Mouse (Mus musculus) embryonic facial prominence, embryonic 12.5 days (tissue): ENCODE data around the gene Mxi1. TPM values are rescaled to one million over a fixed set of nuclear protein-coding genes. Genes with fewer than 3 reads are reported as not detected.

Experiments used
- ATAC-seq: fragments of 200-750 bp; cut with Nextera tagmentation; 2 replicates; pipeline ENCODE4 v1.8.0; 2017; ENCODE audit not compliant: insufficient number of reproducible peaks, insufficient read depth, low FRiP score, low TSS enrichment
- H3K27ac ChIP-seq: fragments of 300-500 bp; sonication (generic); 2 replicates; pipeline ENCODE4 v1.5.1; 2016; ENCODE audit warnings: mild to moderate bottlenecking
- H3K27me3 ChIP-seq: fragments of 300-500 bp; sonication (generic); 2 replicates; pipeline ENCODE4 v1.6.1; 2016; ENCODE audit warnings: mild to moderate bottlenecking, moderate library complexity
- H3K36me3 ChIP-seq: fragments of 300-500 bp; sonication (generic); 2 replicates; pipeline ENCODE4 v1.6.1; 2016; ENCODE audit warnings: mild to moderate bottlenecking
- H3K4me1 ChIP-seq: fragments of 300-500 bp; sonication (generic); 2 replicates; pipeline ENCODE4 v1.6.1; 2016
- H3K4me2 ChIP-seq: fragments of 300-500 bp; sonication (generic); replicated peaks from 2 replicates; pipeline ENCODE4 v1.6.1; 2016; ENCODE audit warnings: mild to moderate bottlenecking, moderate library complexity
- H3K4me3 ChIP-seq: fragments of 300-500 bp; sonication (generic); 2 replicates; pipeline ENCODE4 v1.5.1; 2016; ENCODE audit warnings: mild to moderate bottlenecking
- H3K9ac ChIP-seq: fragments of 300-500 bp; sonication (generic); 2 replicates; pipeline ENCODE4 v1.6.1; 2016; ENCODE audit warnings: mild to moderate bottlenecking, moderate library complexity
- H3K9me3 ChIP-seq: fragments of 300-500 bp; sonication (generic); 2 replicates; pipeline ENCODE4 v1.6.1; 2016; ENCODE audit warnings: mild to moderate bottlenecking, moderate library complexity
- WGBS: fragments of 180-500 bp; shearing (Covaris S2); methylation state at CpG from one replicate; pipeline ENCODE4 v1.1.7; 2016; 5-methylcytosine and 5-hydroxymethylcytosine counted together
- polyA plus RNA-seq: library from polyadenylated mRNA; unstranded; fragments of >200 nt; fragmentation: Nextera tagmentation; extraction: Ambion mirVana; gene quantifications from 2 replicates; pipeline ENCODE4 v1.2.1, GENCODE M21; 2016

Mxi1 gene
- polyA plus RNA-seq, 1 experiment from 2014 or later: 44.9 TPM

- Histone ChIP-seq H3K4me1 (peaks cover 9% of the 10 kb centered on the region), H3K36me3 (no peaks in the 10 kb centered on the region), H3K27me3 (no peaks in the 10 kb centered on the region), H3K4me2 (no peak overlapping the region), H3K9ac (no peak overlapping the region), H3K27ac (no peak overlapping the region), H3K4me3 (no peak overlapping the region), H3K9me3 (no peaks in the 10 kb centered on the region)
- WGBS: 50% methylated on average over 6 of the region's 6 CpGs
- no peak for ATAC-seq
These were observed 3.1 kb upstream of the Mxi1 start for GRCm38 (mm10) chr19:53307219-53307618.

- 20% methylated on average over 4 of the region's 4 CpGs for WGBS
- Histone ChIP-seq H3K9ac (no peak overlapping the region), H3K4me2 (no peak overlapping the region), H3K27me3 (no peaks in the 10 kb centered on the region), H3K9me3 (no peaks in the 10 kb centered on the region), H3K27ac (no peak overlapping the region), H3K4me1 (peaks cover 13% of the 10 kb centered on the region), H3K36me3 (no peaks in the 10 kb centered on the region), H3K4me3 (no peak overlapping the region)
- ATAC-seq: no peak
These were observed 687 bp upstream of the Mxi1 start for GRCm38 (mm10) chr19:53309631-53310030.

- peak overlapping the region; percentile 91 for H3K9ac ChIP-seq
- peaks cover 21% of the 10 kb centered on the region for H3K4me1 ChIP-seq
- peak overlapping the region; percentile 94 for H3K4me2 ChIP-seq
- no peak for ATAC-seq
- H3K27ac ChIP-seq: peak overlapping the region; percentile 94
- no peaks in the 10 kb centered on the region for H3K27me3 ChIP-seq
- no peaks in the 10 kb centered on the region for H3K36me3 ChIP-seq
- peak overlapping the region; percentile 66 for H3K4me3 ChIP-seq
- WGBS: under 1% methylated on average over 43 of the region's 48 CpGs
- no peaks in the 10 kb centered on the region for H3K9me3 ChIP-seq
These were observed 629 bp downstream of the Mxi1 start for GRCm38 (mm10) chr19:53310771-53311523.

- WGBS: 1% methylated on average over 37 of the region's 37 CpGs
- Histone ChIP-seq H3K4me2 (peak overlapping the region; percentile 94), H3K27me3 (no peaks in the 10 kb centered on the region), H3K9me3 (no peaks in the 10 kb centered on the region), H3K27ac (peak overlapping the region; percentile 94), H3K4me1 (peaks cover 27% of the 10 kb centered on the region), H3K4me3 (peak overlapping the region; percentile 66), H3K36me3 (no peaks in the 10 kb centered on the region), H3K9ac (peak overlapping the region; percentile 91)
- no peak for ATAC-seq
These were observed 1.4 kb downstream of the Mxi1 start for GRCm38 (mm10) chr19:53311524-53312335.

- WGBS: under 1% methylated on average over 25 of the region's 26 CpGs
- Histone ChIP-seq H3K4me1 (peaks cover 22% of the 10 kb centered on the region), H3K27ac (peak overlapping the region; percentile 94), H3K4me2 (peak overlapping the region; percentile 94), H3K9me3 (no peaks in the 10 kb centered on the region), H3K36me3 (no peaks in the 10 kb centered on the region), H3K4me3 (peak overlapping the region; percentile 66), H3K9ac (peak overlapping the region; percentile 91), H3K27me3 (no peaks in the 10 kb centered on the region)
- no peak for ATAC-seq
These were observed 2.1 kb downstream of the Mxi1 start for GRCm38 (mm10) chr19:53312336-53312871.

- Histone ChIP-seq H3K27ac (peak overlapping the region; percentile 94), H3K27me3 (no peaks in the 10 kb centered on the region), H3K4me1 (peaks cover 24% of the 10 kb centered on the region), H3K9me3 (no peaks in the 10 kb centered on the region), H3K36me3 (no peaks in the 10 kb centered on the region), H3K9ac (peak overlapping the region; percentile 91), H3K4me3 (peak overlapping the region; percentile 66), H3K4me2 (peak overlapping the region; percentile 94)
- ATAC-seq: peak; percentile 6; the same call in 1 of the 2 replicates
- WGBS: under 1% methylated on average over 62 of the region's 63 CpGs
These were observed 2.8 kb downstream of the Mxi1 start for GRCm38 (mm10) chr19:53312951-53313683.

- no peaks in the 10 kb centered on the region for H3K27me3 ChIP-seq
- peak overlapping the region; percentile 94 for H3K27ac ChIP-seq
- H3K36me3 ChIP-seq: no peaks in the 10 kb centered on the region
- H3K9ac ChIP-seq: peak overlapping the region; percentile 91
- ATAC-seq: peak; percentile 77
- WGBS: under 1% methylated on average over 52 of the region's 52 CpGs
- H3K4me3 ChIP-seq: peak overlapping the region; percentile 66
- no peaks in the 10 kb centered on the region for H3K9me3 ChIP-seq
- H3K4me1 ChIP-seq: peaks cover 31% of the 10 kb centered on the region
- H3K4me2 ChIP-seq: peak overlapping the region; percentile 94
These were observed 3.5 kb downstream of the Mxi1 start for GRCm38 (mm10) chr19:53313684-53314443.

- Histone ChIP-seq H3K9ac (no peak overlapping the region), H3K36me3 (no peaks in the 10 kb centered on the region), H3K4me2 (peak overlapping the region; percentile 94), H3K27ac (peak overlapping the region; percentile 42; the same call in 1 of the 2 replicates), H3K27me3 (no peaks in the 10 kb centered on the region), H3K4me3 (peak overlapping the region; percentile 66), H3K9me3 (no peaks in the 10 kb centered on the region), H3K4me1 (peaks cover 28% of the 10 kb centered on the region)
- ATAC-seq: no peak
- 48% methylated on average over 16 of the region's 16 CpGs for WGBS
These were observed 4.4 kb downstream of the Mxi1 start for GRCm38 (mm10) chr19:53314530-53315208.

- Histone ChIP-seq H3K4me1 (peaks cover 27% of the 10 kb centered on the region), H3K27me3 (no peaks in the 10 kb centered on the region), H3K36me3 (no peaks in the 10 kb centered on the region), H3K4me3 (no peak overlapping the region), H3K9ac (no peak overlapping the region), H3K4me2 (no peak overlapping the region), H3K27ac (no peak overlapping the region), H3K9me3 (no peaks in the 10 kb centered on the region)
- no peak for ATAC-seq
- WGBS: 83% methylated on average over 7 of the region's 7 CpGs
These were observed 4.9 kb downstream of the Mxi1 start for GRCm38 (mm10) chr19:53315209-53315654.

GRCm38 (mm10) chr19:53316105-53316504 lies 5.8 kb downstream of the Mxi1 start:
- Histone ChIP-seq H3K4me1 (peaks cover 27% of the 10 kb centered on the region), H3K4me3 (no peak overlapping the region), H3K9me3 (no peaks in the 10 kb centered on the region), H3K36me3 (no peaks in the 10 kb centered on the region), H3K27ac (no peak overlapping the region), H3K4me2 (no peak overlapping the region), H3K27me3 (no peaks in the 10 kb centered on the region), H3K9ac (no peak overlapping the region)
- 80% methylated on average over 8 of the region's 8 CpGs for WGBS
- ATAC-seq: no peak
